Mouse (Mus musculus): ENCODE results near the gene Ap2a1. TPM values are rescaled to one million over a fixed set of nuclear protein-coding genes. Genes with fewer than 3 reads are reported as not detected.

Ap2a1 gene
- polyA plus RNA-seq, 1 experiment from 2014 or later, result 67.3 TPM

- Histone ChIP-seq H3K27me3 (ENCODE audit: control insufficient read depth, insufficient read depth, low read length) (no peaks in the 10 kb centered on the region), H3K9me3 (ENCODE audit: control insufficient read depth, low read depth, low read length) (no peaks in the 10 kb centered on the region), H3K27ac (ENCODE audit: low read length) (peak overlapping the region; percentile 99; the same call in 1 of the 2 replicates), H3K4me3 (ENCODE audit: low read depth, low read length) (peak overlapping the region; percentile 73), H3K4me1 (ENCODE audit: control insufficient read depth, insufficient read depth, low read length) (peaks cover 40% of the 10 kb centered on the region), H3K4me2 (replicated peaks; ENCODE audit: low read depth, low read length) (peak overlapping the region; percentile 94), H3K9ac (replicated peaks; ENCODE audit: low read depth, low read length) (peak overlapping the region; percentile 80), H3K36me3 (ENCODE audit: control insufficient read depth, insufficient read depth, low read length) (peaks cover 19% of the 10 kb centered on the region)
- ATAC-seq (ENCODE audit: insufficient number of reproducible peaks, insufficient read depth, low FRiP score, low read depth), result no peak
- 80% methylated on average over 8 of the region's 8 CpGs for WGBS
Observed at GRCm38 (mm10) chr7:44850789-44851624, 78.3 kb downstream of the Ap2a1 start.

Other genes starting within 250 kb of the Ap2a1 start
- gene Izumo2, start 220.8 kb downstream of the Ap2a1 start, polyA plus RNA-seq (2014; fragmentation: Nextera tagmentation; extraction: Ambion mirVana), result not detected in 2 replicates
- 32.9 and 34.7 TPM in 2 replicates for gene Vrk3, start 181.1 kb downstream of the Ap2a1 start, polyA plus RNA-seq (2014; fragmentation: Nextera tagmentation; extraction: Ambion mirVana)
- gene Zfp473, start 178.4 kb downstream of the Ap2a1 start, polyA plus RNA-seq (2014; fragmentation: Nextera tagmentation; extraction: Ambion mirVana), result 1.9 and 3.0 TPM in 2 replicates
- gene Nup62, start 113.4 kb downstream of the Ap2a1 start, polyA plus RNA-seq (2014; fragmentation: Nextera tagmentation; extraction: Ambion mirVana), result 54.2 and 56.6 TPM in 2 replicates
- 1.2 and 3.0 TPM in 2 replicates for gene Il4i1, start 113.1 kb downstream of the Ap2a1 start, polyA plus RNA-seq (2014; fragmentation: Nextera tagmentation; extraction: Ambion mirVana)
- gene Atf5, start 112.8 kb downstream of the Ap2a1 start, polyA plus RNA-seq (2014; fragmentation: Nextera tagmentation; extraction: Ambion mirVana), result 3.1 and 4.4 TPM in 2 replicates
- gene Akt1s1, start 80.5 kb downstream of the Ap2a1 start, polyA plus RNA-seq (2014; fragmentation: Nextera tagmentation; extraction: Ambion mirVana), result 43.6 and 54.9 TPM in 2 replicates
- gene Tbc1d17, start 80.4 kb downstream of the Ap2a1 start, polyA plus RNA-seq (2014; fragmentation: Nextera tagmentation; extraction: Ambion mirVana), result 64.6 and 71.8 TPM in 2 replicates
- gene Pnkp, start 72.4 kb downstream of the Ap2a1 start, polyA plus RNA-seq (2014; fragmentation: Nextera tagmentation; extraction: Ambion mirVana), result 25.7 and 30.0 TPM in 2 replicates
- 377 and 384 TPM in 2 replicates for gene Ptov1, start 59.7 kb downstream of the Ap2a1 start, polyA plus RNA-seq (2014; fragmentation: Nextera tagmentation; extraction: Ambion mirVana)
- 65.2 and 79.4 TPM in 2 replicates for gene Med25, start 36.8 kb downstream of the Ap2a1 start, polyA plus RNA-seq (2014; fragmentation: Nextera tagmentation; extraction: Ambion mirVana)
- gene Fuz, start 33.4 kb downstream of the Ap2a1 start, polyA plus RNA-seq (2014; fragmentation: Nextera tagmentation; extraction: Ambion mirVana), result 25.8 and 26.4 TPM in 2 replicates
- gene Tsks, start 13.7 kb upstream of the Ap2a1 start, polyA plus RNA-seq (2014; fragmentation: Nextera tagmentation; extraction: Ambion mirVana), result 0.17 TPM in 2 replicates
- gene Cpt1c, start 45.4 kb upstream of the Ap2a1 start, polyA plus RNA-seq (2014; fragmentation: Nextera tagmentation; extraction: Ambion mirVana), result 24.7 and 25.0 TPM in 2 replicates
- gene Prmt1, start 57.1 kb upstream of the Ap2a1 start, polyA plus RNA-seq (2014; fragmentation: Nextera tagmentation; extraction: Ambion mirVana), result 165 and 186 TPM in 2 replicates
- 89.2 and 96.0 TPM in 2 replicates for gene Irf3, start 68.2 kb upstream of the Ap2a1 start, polyA plus RNA-seq (2014; fragmentation: Nextera tagmentation; extraction: Ambion mirVana)
- gene Bcl2l12, start 69.2 kb upstream of the Ap2a1 start, polyA plus RNA-seq (2014; fragmentation: Nextera tagmentation; extraction: Ambion mirVana), result 60.6 and 62.9 TPM in 2 replicates
- gene Scaf1, start 86.9 kb upstream of the Ap2a1 start, polyA plus RNA-seq (2014; fragmentation: Nextera tagmentation; extraction: Ambion mirVana), result 48.9 and 49.8 TPM in 2 replicates
- 71.0 and 75.0 TPM in 2 replicates for gene Rras, start 88.5 kb upstream of the Ap2a1 start, polyA plus RNA-seq (2014; fragmentation: Nextera tagmentation; extraction: Ambion mirVana)
- 13.7 and 17.8 TPM in 2 replicates for gene Prr12, start 123.4 kb upstream of the Ap2a1 start, polyA plus RNA-seq (2014; fragmentation: Nextera tagmentation; extraction: Ambion mirVana)
- gene Nosip, start 132.9 kb upstream of the Ap2a1 start, polyA plus RNA-seq (2014; fragmentation: Nextera tagmentation; extraction: Ambion mirVana), result 58.9 and 63.6 TPM in 2 replicates
- gene Prrg2, start 133.2 kb upstream of the Ap2a1 start, polyA plus RNA-seq (2014; fragmentation: Nextera tagmentation; extraction: Ambion mirVana), result 20.7 and 20.9 TPM in 2 replicates
- 418 and 432 TPM in 2 replicates for gene Rcn3, start 162.7 kb upstream of the Ap2a1 start, polyA plus RNA-seq (2014; fragmentation: Nextera tagmentation; extraction: Ambion mirVana)
- gene Fcgrt, start 174.4 kb upstream of the Ap2a1 start, polyA plus RNA-seq (2014; fragmentation: Nextera tagmentation; extraction: Ambion mirVana), result 78.6 and 79.9 TPM in 2 replicates
- gene Rps11, start 194.9 kb upstream of the Ap2a1 start, polyA plus RNA-seq (2014; fragmentation: Nextera tagmentation; extraction: Ambion mirVana), result 1,682 and 1,777 TPM in 2 replicates
- 1,622 and 1,649 TPM in 2 replicates for gene Rpl13a, start 199.3 kb upstream of the Ap2a1 start, polyA plus RNA-seq (2014; fragmentation: Nextera tagmentation; extraction: Ambion mirVana)
- gene Gm45713, start 206.7 kb upstream of the Ap2a1 start, polyA plus RNA-seq (2014; fragmentation: Nextera tagmentation; extraction: Ambion mirVana), result 0.65 and 0.83 TPM in 2 replicates
- 2.1 and 2.9 TPM in 2 replicates for gene Flt3l, start 206.9 kb upstream of the Ap2a1 start, polyA plus RNA-seq (2014; fragmentation: Nextera tagmentation; extraction: Ambion mirVana)
- 103 and 114 TPM in 2 replicates for gene Pih1d1, start 224.8 kb upstream of the Ap2a1 start, polyA plus RNA-seq (2014; fragmentation: Nextera tagmentation; extraction: Ambion mirVana)
- gene Aldh16a1, start 225.1 kb upstream of the Ap2a1 start, polyA plus RNA-seq (2014; fragmentation: Nextera tagmentation; extraction: Ambion mirVana), result 43.4 and 54.1 TPM in 2 replicates
- 0.20 TPM in 1 of 2 replicates, not detected in the other for gene Slc17a7, start 234.5 kb upstream of the Ap2a1 start, polyA plus RNA-seq (2014; fragmentation: Nextera tagmentation; extraction: Ambion mirVana)

Data from stomach, embryonic 14.5 days (tissue).